Mouse (Mus musculus) spleen, adult 2 months (tissue): ENCODE data around the gene G530012D18Rik. TPM values are rescaled to one million over a fixed set of nuclear protein-coding genes. Genes with fewer than 3 reads are reported as not detected.
"Not testable (repeated sequence)": the region's sequence is repeated elsewhere in the genome, so short reads cannot be mapped to it uniquely, and the experiment has no call there.

Source experiments
- DNase-seq, 2 experiments: peaks; one replicate each; pipeline versions ENCODE4 v3.0.0 to v3.0.0-alpha.2; 2012 to 2021; ENCODE audit warnings: low spot score in 2 of 2, low read depth in 1 of 2
- H3K27ac ChIP-seq: fragments of 200-500 bp; 2 replicates; pipeline ENCODE4 v1.5.1; 2012; ENCODE audit warnings: low read length, inconsistent platforms; ENCODE audit not compliant: insufficient read depth
- H3K27me3 ChIP-seq: fragments of 200-500 bp; 2 replicates; pipeline ENCODE4 v1.6.1; 2012; ENCODE audit warnings: mild to moderate bottlenecking, moderate library complexity, low read length, inconsistent platforms; ENCODE audit not compliant: control insufficient read depth, insufficient read depth
- H3K36me3 ChIP-seq: fragments of 200-500 bp; 2 replicates; pipeline ENCODE4 v1.6.1; 2012; ENCODE audit warnings: mild to moderate bottlenecking, low read length, inconsistent platforms; ENCODE audit not compliant: control insufficient read depth, insufficient read depth
- H3K4me1 ChIP-seq: fragments of 200-500 bp; 2 replicates; pipeline ENCODE4 v1.6.1; 2011; ENCODE audit warnings: inconsistent platforms; ENCODE audit not compliant: control insufficient read depth, insufficient read depth, insufficient read length
- H3K4me3 ChIP-seq: fragments of 200-500 bp; 2 replicates; pipeline ENCODE4 v1.5.1; 2011; ENCODE audit warnings: mild to moderate bottlenecking, inconsistent platforms; ENCODE audit not compliant: insufficient read depth, insufficient read length; ENCODE audit errors: extremely low read depth
- WGBS: fragments of 180-500 bp; shearing (Covaris S2); methylation state at CpG from one replicate; pipeline ENCODE4 v1.1.7; 2018; 5-methylcytosine and 5-hydroxymethylcytosine counted together
- polyA plus RNA-seq: library from polyadenylated mRNA; depleted of rRNA; stranded (reverse); fragments of >200 nt; gene quantifications from 2 replicates; pipeline ENCODE4 v1.2.3, GENCODE M21; 2012; rRNA removed

Gene G530012D18Rik
- polyA plus RNA-seq, 1 experiment = not detected

GRCm38 (mm10) chr1:85615819-85616218 lies 40.3 kb downstream of the G530012D18Rik start:
- WGBS = 63% methylated on average over 3 of the region's 3 CpGs
- not testable (repeated sequence) for H3K4me3 ChIP-seq, H3K36me3 ChIP-seq, H3K4me1 ChIP-seq, H3K27me3 ChIP-seq, DNase-seq, H3K27ac ChIP-seq

GRCm38 (mm10) chr1:85617161-85617560 lies 41.7 kb downstream of the G530012D18Rik start:
- H3K4me1 ChIP-seq, H3K27me3 ChIP-seq, DNase-seq, H3K4me3 ChIP-seq, H3K36me3 ChIP-seq: not testable (repeated sequence)
- WGBS = 56% methylated on average over 4 of the region's 5 CpGs
- peak overlapping the region; percentile 22; the same call in 1 of the 2 replicates for H3K27ac ChIP-seq

- H3K4me3 ChIP-seq, H3K27me3 ChIP-seq, H3K36me3 ChIP-seq, H3K4me1 ChIP-seq, H3K27ac ChIP-seq: not testable (repeated sequence)
- DNase-seq = peak in 1 of 2 experiments; percentile 40
- 21% methylated on average over 1 of the region's 1 CpGs for WGBS
Measured at GRCm38 (mm10) chr1:85618689-85619088, 43.2 kb downstream of the G530012D18Rik start.

Other genes with a start within 250 kb of the G530012D18Rik start
- 54.2 and 57.5 TPM in 2 replicates for gene Sp110, start 23.1 kb downstream of the G530012D18Rik start, polyA plus RNA-seq
- gene Sp140, start 24.7 kb downstream of the G530012D18Rik start, polyA plus RNA-seq = 23.4 and 27.0 TPM in 2 replicates
- 34.6 and 38.5 TPM in 2 replicates for gene Sp100, start 74.3 kb downstream of the G530012D18Rik start, polyA plus RNA-seq
- gene A630001G21Rik, start 203.0 kb downstream of the G530012D18Rik start, polyA plus RNA-seq = 21.3 and 28.4 TPM in 2 replicates
- gene Cab39, start 217.8 kb downstream of the G530012D18Rik start, polyA plus RNA-seq = 24.1 and 25.0 TPM in 2 replicates